Mouse (Mus musculus): ENCODE data around the gene Kansl3.

- no peak for TF ChIP-seq CTCF (IDR thresholded peaks at IDR 0.05; ENCODE audit: low read depth, low read length)
- no peak for TF ChIP-seq TAL1 (conservative IDR thresholded peaks at IDR 0.05; ENCODE audit: low read depth, low read length)
- no peak for TF ChIP-seq GATA1 (IDR thresholded peaks at IDR 0.05; ENCODE audit: borderline replicate concordance, low read length)
Measured at GRCm38 (mm10) chr1:36401509-36401908, 32.5 kb upstream of the Kansl3 start.

Data from G1E (cell line).